Mouse (Mus musculus) erythroblast, embryonic 14.5 days (primary cell): Measurements from ENCODE around the gene Ehbp1l1.

ENCODE experiments used
- GATA1 ChIP-seq: IDR thresholded peaks from 2 replicates; pipeline ENCODE4 v1.6.1; 2012; ENCODE audit warnings: low read length, inconsistent platforms, mixed read lengths
- TAL1 ChIP-seq: IDR thresholded peaks from 3 replicates; pipeline ENCODE4 v1.6.1; 2012; ENCODE audit warnings: low read length, inconsistent platforms, mixed read lengths

- TF ChIP-seq GATA1 (no peak), TAL1 (no peak)
These were observed 21.8 kb downstream of the Ehbp1l1 start, which contains the start of gene Kcnk7 for GRCm38 (mm10) chr19:5704163-5704800.
